Mouse (Mus musculus) testis, postnatal 14 days (tissue): ENCODE results near the gene Cycs.
A peak's percentile ranks its signal among the peaks of the same experiment; 100 is the strongest.
"Not testable (repeated sequence)": the region's sequence is repeated elsewhere in the genome, so short reads cannot be mapped to it uniquely, and the experiment has no call there.

Experiments
- DNase-seq: peaks from one replicate; pipeline ENCODE4 v3.0.0; 2021; ENCODE audit warnings: low spot score

Cycs gene

GRCm38 (mm10) chr6:50566141-50566996 lies at the start of gene Cycs:
Gene Cycs, minus strand, starts transcription at chr6:50566538.
- peak; percentile 100 for DNase-seq

- DNase-seq, result peak; percentile 40
These were observed 35.3 kb upstream of the Cycs start for GRCm38 (mm10) chr6:50601620-50602019.

GRCm38 (mm10) chr6:50598560-50598959 lies 32.2 kb upstream of the Cycs start:
- no peak for DNase-seq

GRCm38 (mm10) chr6:50596301-50597211 lies 30.2 kb upstream of the Cycs start, which contains the start of gene 4921507P07Rik:
Gene 4921507P07Rik, minus strand, starts transcription at chr6:50596632.
- peak; percentile 97 for DNase-seq

GRCm38 (mm10) chr6:50594372-50594771 lies 28.0 kb upstream of the Cycs start:
- DNase-seq, result no peak

- DNase-seq, result no peak
These were observed 27.1 kb upstream of the Cycs start for GRCm38 (mm10) chr6:50593334-50593845.

- DNase-seq, result no peak
These were observed 23.9 kb upstream of the Cycs start for GRCm38 (mm10) chr6:50590234-50590633.

GRCm38 (mm10) chr6:50588251-50588650 lies 21.9 kb upstream of the Cycs start:
- peak; percentile 39 for DNase-seq

GRCm38 (mm10) chr6:50587412-50587811 lies 21.1 kb upstream of the Cycs start:
- DNase-seq, result no peak

- no peak for DNase-seq
These were observed 20.0 kb upstream of the Cycs start for GRCm38 (mm10) chr6:50586316-50586715.

GRCm38 (mm10) chr6:50585733-50586132 lies 19.4 kb upstream of the Cycs start:
- peak; percentile 70 for DNase-seq

GRCm38 (mm10) chr6:50571661-50572060 lies 5.3 kb upstream of the Cycs start:
- no peak for DNase-seq

GRCm38 (mm10) chr6:50566997-50567255 lies 588 bp upstream of the Cycs start:
- no peak for DNase-seq

GRCm38 (mm10) chr6:50563651-50564050 lies 2.7 kb downstream of the Cycs start:
- peak; percentile 66 for DNase-seq

- DNase-seq, result no peak
These were observed 3.9 kb downstream of the Cycs start for GRCm38 (mm10) chr6:50562421-50562820.

GRCm38 (mm10) chr6:50560776-50561175 lies 5.6 kb downstream of the Cycs start:
- no peak for DNase-seq

- no peak for DNase-seq
These were observed 7.5 kb downstream of the Cycs start for GRCm38 (mm10) chr6:50558877-50559276.

GRCm38 (mm10) chr6:50557566-50557965 lies 8.8 kb downstream of the Cycs start:
- DNase-seq, result no peak

GRCm38 (mm10) chr6:50554223-50554622 lies 12.1 kb downstream of the Cycs start:
- DNase-seq, result not testable (repeated sequence)

- no peak for DNase-seq
These were observed 13.3 kb downstream of the Cycs start for GRCm38 (mm10) chr6:50552881-50553518.

GRCm38 (mm10) chr6:50549791-50550190 lies 16.5 kb downstream of the Cycs start:
- DNase-seq, result no peak

- DNase-seq, result no peak
These were observed 17.3 kb downstream of the Cycs start for GRCm38 (mm10) chr6:50549051-50549450.
